Mouse (Mus musculus): ENCODE data around the gene Kng1.

DNA sequence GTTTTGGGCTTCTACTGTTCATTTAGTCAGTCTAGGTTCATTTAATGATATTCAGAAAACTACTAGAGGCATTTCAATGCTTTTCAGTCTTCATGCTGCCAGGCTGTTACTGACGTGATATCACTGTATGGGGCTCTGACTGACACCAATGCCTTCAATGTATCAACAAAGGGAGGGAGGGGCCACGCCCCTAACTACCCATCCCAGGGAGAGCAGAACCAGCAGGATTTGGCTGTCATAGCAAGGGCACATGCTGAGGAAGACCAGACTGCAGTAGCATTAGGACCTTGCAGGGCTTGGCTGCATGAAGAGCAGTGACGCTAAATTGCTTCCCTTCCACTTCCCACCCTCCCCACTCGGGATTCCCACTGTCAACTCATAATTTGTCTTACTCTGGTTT lies 59.5 kb downstream of the Kng1 start:
- TF ChIP-seq CTCF (IDR thresholded peaks at IDR 0.05; ENCODE audit: low read depth) (no peak), EP300 (IDR thresholded peaks at IDR 0.05; ENCODE audit: low read depth) (no peak)
